Mouse (Mus musculus): ENCODE data around the gene Arid2. TPM values are rescaled to one million over a fixed set of nuclear protein-coding genes. Genes with fewer than 3 reads are reported as not detected.
"Not testable (repeated sequence)": the region's sequence is repeated elsewhere in the genome, so short reads cannot be mapped to it uniquely, and the experiment has no call there.

The Arid2 gene
- polyA plus RNA-seq, 1 experiment = 35.6 TPM

DNA sequence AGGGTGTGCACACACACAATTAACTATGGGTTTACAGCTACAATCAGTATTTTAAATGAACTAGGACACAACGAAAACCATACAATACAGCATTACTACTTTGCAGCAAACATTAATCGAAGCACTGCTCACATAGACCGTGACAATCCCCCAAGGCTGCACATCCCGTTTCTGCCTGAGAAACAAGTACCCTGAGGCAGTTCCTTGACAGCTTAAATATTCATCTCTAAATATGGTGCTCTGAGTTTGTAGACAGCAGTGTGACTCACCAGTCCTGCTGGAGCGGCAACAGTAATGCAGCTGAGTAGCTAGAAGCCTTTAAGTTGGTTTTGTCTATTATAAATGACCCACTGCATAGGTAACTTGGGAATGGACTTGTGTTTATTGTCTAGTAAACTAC is 118.2 kb downstream of the Arid2 start:
- TF ChIP-seq CTCF (IDR thresholded peaks at IDR 0.05; ENCODE audit: insufficient read depth, low read depth, low read length) = no peak
- TF ChIP-seq POLR2A (IDR thresholded peaks at IDR 0.05; ENCODE audit: insufficient read depth, low read depth, low read length) = no peak
- Histone ChIP-seq H3K4me3 (ENCODE audit: insufficient read depth, low read depth, low read length) (no peak overlapping the region), H3K4me1 (ENCODE audit: control insufficient read depth, insufficient read depth, low read length) (0 out of 2 replicates have a peak, but pooled peaks cover 2% of the 10 kb centered on the region), H3K27ac (ENCODE audit: insufficient read depth, low read depth, low read length) (no peak overlapping the region)
- 35% methylated on average over 5 of the region's 5 CpGs for WGBS

GRCm38 (mm10) chr15:96406253-96406652 is 118.9 kb downstream of the Arid2 start:
- WGBS = 86% methylated on average over 4 of the region's 4 CpGs
- no peak overlapping the region for H3K4me3 ChIP-seq (ENCODE audit: insufficient read depth, low read depth, low read length)
- TF ChIP-seq CTCF (IDR thresholded peaks at IDR 0.05; ENCODE audit: insufficient read depth, low read depth, low read length) = no peak
- TF ChIP-seq POLR2A (IDR thresholded peaks at IDR 0.05; ENCODE audit: insufficient read depth, low read depth, low read length) = no peak
- H3K27ac ChIP-seq (ENCODE audit: insufficient read depth, low read depth, low read length) = no peak overlapping the region
- 0 out of 2 replicates have a peak, but pooled peaks cover 2% of the 10 kb centered on the region for H3K4me1 ChIP-seq (ENCODE audit: control insufficient read depth, insufficient read depth, low read length)

DNA sequence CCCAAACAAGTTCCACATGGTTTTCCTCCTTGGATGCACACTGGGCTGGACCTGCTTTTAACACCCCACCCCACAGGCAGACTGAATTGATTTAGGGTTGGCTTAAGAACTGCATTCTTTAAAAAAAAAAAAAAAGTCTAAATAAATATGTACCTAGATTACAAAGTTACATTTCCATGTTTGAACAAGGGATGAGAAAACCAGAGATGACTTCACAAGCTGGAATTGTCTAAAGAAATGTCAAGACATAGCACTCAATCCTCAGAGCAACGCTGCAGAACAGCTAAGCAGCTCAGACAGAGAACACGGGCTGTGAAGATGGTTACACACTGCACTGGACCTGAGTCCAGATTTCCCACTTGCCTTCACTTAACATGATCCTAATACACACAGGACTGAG is 119.8 kb downstream of the Arid2 start:
- no peak for TF ChIP-seq POLR2A (IDR thresholded peaks at IDR 0.05; ENCODE audit: insufficient read depth, low read depth, low read length)
- no peak for TF ChIP-seq CTCF (IDR thresholded peaks at IDR 0.05; ENCODE audit: insufficient read depth, low read depth, low read length)
- 85% methylated on average over 2 of the region's 2 CpGs for WGBS
- H3K4me3 ChIP-seq (ENCODE audit: insufficient read depth, low read depth, low read length) = no peak overlapping the region

DNA sequence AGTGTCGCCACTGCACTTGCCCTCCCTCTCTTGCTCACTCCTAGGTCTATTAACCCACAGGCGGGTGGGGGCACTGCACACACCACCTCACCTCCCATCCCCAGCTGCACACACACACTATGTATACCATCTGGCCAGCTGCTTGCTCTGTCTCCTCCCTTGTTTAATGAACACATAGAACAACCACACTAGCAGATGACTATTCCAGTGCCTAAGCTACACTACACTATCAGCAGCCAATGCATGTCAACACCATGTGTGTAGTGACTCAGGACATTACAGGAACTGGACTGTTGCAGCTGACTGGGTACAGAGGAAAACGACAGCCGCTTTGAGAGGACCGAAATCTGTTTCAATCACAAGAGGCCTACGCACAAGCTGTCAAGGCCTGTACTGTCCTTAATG is 121.4 kb downstream of the Arid2 start:
- no peak for TF ChIP-seq CTCF (IDR thresholded peaks at IDR 0.05; ENCODE audit: insufficient read depth, low read depth, low read length)
- TF ChIP-seq POLR2A (IDR thresholded peaks at IDR 0.05; ENCODE audit: insufficient read depth, low read depth, low read length) = no peak
- WGBS = 85% methylated on average over 6 of the region's 6 CpGs
- 0 out of 2 replicates have a peak, but pooled peaks cover 2% of the 10 kb centered on the region for H3K4me1 ChIP-seq (ENCODE audit: control insufficient read depth, insufficient read depth, low read length)

More for the DNA sequence above, 119.8 kb downstream of the Arid2 start:
- Histone ChIP-seq H3K27ac (ENCODE audit: insufficient read depth, low read depth, low read length) (no peak overlapping the region), H3K4me1 (ENCODE audit: control insufficient read depth, insufficient read depth, low read length) (0 out of 2 replicates have a peak, but pooled peaks cover 2% of the 10 kb centered on the region)

DNA sequence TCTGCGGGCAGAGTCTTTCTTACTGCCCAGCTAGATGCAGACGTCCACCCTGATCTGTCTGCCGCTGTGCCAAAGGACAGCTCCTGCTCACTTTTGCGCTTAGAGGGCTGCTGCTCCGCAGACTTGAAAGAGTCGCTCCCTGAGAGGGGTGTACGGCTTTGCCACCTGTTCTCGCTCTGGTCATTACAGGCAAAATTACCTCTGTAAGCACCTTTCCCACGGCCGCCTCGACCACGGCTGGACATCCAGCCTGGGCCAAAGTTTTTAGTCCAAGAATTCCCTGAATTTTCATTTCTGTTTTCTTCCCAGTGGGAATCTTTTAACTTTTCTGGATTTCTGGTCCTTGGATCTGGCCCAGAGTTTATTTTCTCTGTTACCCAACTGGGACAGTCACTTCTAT is 130.8 kb downstream of the Arid2 start:
- H3K27ac ChIP-seq (ENCODE audit: insufficient read depth, low read depth, low read length) = no peak overlapping the region
- no peak for TF ChIP-seq CTCF (IDR thresholded peaks at IDR 0.05; ENCODE audit: insufficient read depth, low read depth, low read length)
- no peak for TF ChIP-seq POLR2A (IDR thresholded peaks at IDR 0.05; ENCODE audit: insufficient read depth, low read depth, low read length)
- 94% methylated on average over 12 of the region's 12 CpGs for WGBS
- no peak overlapping the region for H3K4me3 ChIP-seq (ENCODE audit: insufficient read depth, low read depth, low read length)
- H3K4me1 ChIP-seq (ENCODE audit: control insufficient read depth, insufficient read depth, low read length) = peaks cover 2% of the 10 kb centered on the region; the same call in 1 of the 2 replicates

More for the DNA sequence above, 121.4 kb downstream of the Arid2 start:
- no peak overlapping the region for H3K27ac ChIP-seq (ENCODE audit: insufficient read depth, low read depth, low read length)
- H3K4me3 ChIP-seq (ENCODE audit: insufficient read depth, low read depth, low read length) = no peak overlapping the region

GRCm38 (mm10) chr15:96419920-96420319 is 132.6 kb downstream of the Arid2 start:
- peaks cover 2% of the 10 kb centered on the region; the same call in 1 of the 2 replicates for H3K4me1 ChIP-seq (ENCODE audit: control insufficient read depth, insufficient read depth, low read length)
- no peak for TF ChIP-seq CTCF (IDR thresholded peaks at IDR 0.05; ENCODE audit: insufficient read depth, low read depth, low read length)
- no peak for TF ChIP-seq POLR2A (IDR thresholded peaks at IDR 0.05; ENCODE audit: insufficient read depth, low read depth, low read length)
- H3K27ac ChIP-seq (ENCODE audit: insufficient read depth, low read depth, low read length) = no peak overlapping the region
- no peak overlapping the region for H3K4me3 ChIP-seq (ENCODE audit: insufficient read depth, low read depth, low read length)
- 96% methylated on average over 8 of the region's 8 CpGs for WGBS

DNA sequence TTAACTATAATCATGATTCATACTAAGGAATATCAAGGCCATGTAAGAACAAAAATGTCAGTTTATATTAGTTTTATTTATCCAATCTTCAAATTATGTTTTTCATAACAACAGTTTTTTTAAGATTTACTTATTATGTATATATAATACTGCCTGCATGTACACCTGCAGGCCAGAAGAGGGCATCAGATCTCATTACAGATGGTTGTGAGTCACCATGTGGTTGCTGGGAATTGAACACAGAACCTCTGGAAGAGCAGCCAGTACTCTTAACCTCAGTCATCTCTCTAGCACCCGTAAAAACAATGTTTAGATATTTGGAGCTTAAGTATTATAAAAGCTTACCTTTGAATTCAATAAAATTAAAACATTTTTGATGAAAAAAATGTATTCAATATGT is 146.9 kb downstream of the Arid2 start:
- TF ChIP-seq CTCF (IDR thresholded peaks at IDR 0.05; ENCODE audit: insufficient read depth, low read depth, low read length) (no peak), POLR2A (IDR thresholded peaks at IDR 0.05; ENCODE audit: insufficient read depth, low read depth, low read length) (no peak)
- Histone ChIP-seq H3K27ac (ENCODE audit: insufficient read depth, low read depth, low read length) (no peak overlapping the region), H3K4me1 (ENCODE audit: control insufficient read depth, insufficient read depth, low read length) (no peaks in the 10 kb centered on the region), H3K4me3 (ENCODE audit: insufficient read depth, low read depth, low read length) (no peak overlapping the region)
- 94% methylated on average over 1 of the region's 1 CpGs for WGBS

DNA sequence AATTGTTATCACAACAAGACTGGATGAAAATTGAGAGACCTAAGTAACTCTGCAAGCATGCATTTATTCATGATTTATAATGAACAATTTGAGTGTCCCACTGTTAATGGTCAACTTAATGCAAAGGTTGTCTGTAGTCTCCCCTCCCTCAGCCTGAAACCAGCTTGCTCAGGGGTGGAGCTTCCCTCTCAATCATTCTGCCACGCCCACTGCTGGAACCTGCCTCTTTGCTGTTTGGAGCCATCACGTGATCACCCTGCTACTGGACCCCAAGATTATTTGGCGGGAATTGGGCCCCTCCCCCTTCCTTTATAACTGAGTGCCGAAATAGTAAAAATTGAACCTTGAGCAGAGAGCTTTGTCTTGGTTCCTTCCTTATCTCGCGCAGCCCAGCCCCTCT is 154.2 kb downstream of the Arid2 start:
- 83% methylated on average over 6 of the region's 6 CpGs for WGBS
- not testable (repeated sequence) for H3K4me3 ChIP-seq (ENCODE audit: insufficient read depth, low read depth, low read length); H3K4me1 ChIP-seq (ENCODE audit: control insufficient read depth, insufficient read depth, low read length); H3K27ac ChIP-seq (ENCODE audit: insufficient read depth, low read depth, low read length)

DNA sequence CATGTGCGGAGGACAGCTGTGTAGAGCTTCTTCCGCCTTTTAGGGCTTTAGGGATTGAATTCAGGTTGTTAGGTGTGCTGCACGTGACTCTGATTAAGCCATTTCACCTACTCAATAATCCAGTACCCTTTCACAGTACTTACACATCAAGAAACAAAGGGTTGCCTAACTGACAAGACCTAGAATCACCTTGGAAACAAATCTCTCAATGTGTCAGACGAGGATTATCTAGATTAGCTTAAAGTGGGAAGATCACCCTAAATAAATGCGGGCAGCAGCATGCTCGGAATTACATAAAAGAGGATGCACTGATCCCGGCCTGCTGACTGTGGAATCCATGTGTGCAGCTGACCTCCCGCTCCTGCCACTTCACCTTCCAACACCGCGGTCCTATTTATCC is 159.5 kb downstream of the Arid2 start:
- WGBS = 84% methylated on average over 10 of the region's 10 CpGs
- no peak overlapping the region for H3K4me3 ChIP-seq (ENCODE audit: insufficient read depth, low read depth, low read length)
- H3K27ac ChIP-seq (ENCODE audit: insufficient read depth, low read depth, low read length) = no peak overlapping the region
- H3K4me1 ChIP-seq (ENCODE audit: control insufficient read depth, insufficient read depth, low read length) = no peaks in the 10 kb centered on the region
- TF ChIP-seq POLR2A (IDR thresholded peaks at IDR 0.05; ENCODE audit: insufficient read depth, low read depth, low read length) = no peak

DNA sequence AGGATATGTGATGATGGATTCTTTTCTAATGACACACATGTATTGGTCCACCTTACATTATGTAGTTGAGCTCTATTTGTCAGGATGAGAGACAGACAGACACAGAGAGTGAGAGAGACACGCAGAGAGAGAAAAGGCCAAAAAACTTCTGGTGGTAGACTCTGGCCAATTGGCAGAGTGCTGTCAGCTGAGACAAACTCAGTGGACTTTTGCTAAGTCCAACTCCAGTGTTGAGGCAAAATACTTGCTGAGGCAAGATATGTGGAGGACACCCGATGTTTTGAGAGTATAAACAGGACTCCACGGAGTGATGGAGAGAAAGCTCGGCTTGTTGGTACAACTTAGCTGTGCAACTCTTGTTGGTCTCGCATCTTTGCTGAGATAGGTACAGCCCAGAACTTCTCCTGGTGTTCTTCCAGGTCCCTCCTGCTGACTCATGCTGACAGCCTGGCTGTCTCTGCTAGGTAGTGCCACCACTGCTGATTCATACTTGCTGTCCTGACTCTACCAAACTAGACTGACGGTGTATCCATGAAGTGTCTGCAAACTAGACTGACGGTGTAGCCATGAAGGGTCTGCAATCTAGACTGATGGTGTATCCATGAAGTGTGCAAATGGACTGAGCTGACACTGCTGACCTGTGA is 161.5 kb downstream of the Arid2 start:
- H3K4me1 ChIP-seq (ENCODE audit: control insufficient read depth, insufficient read depth, low read length) = no peaks in the 10 kb centered on the region
- H3K27ac ChIP-seq (ENCODE audit: insufficient read depth, low read depth, low read length) = no peak overlapping the region
- 91% methylated on average over 7 of the region's 7 CpGs for WGBS
- TF ChIP-seq CTCF (IDR thresholded peaks at IDR 0.05; ENCODE audit: insufficient read depth, low read depth, low read length) (no peak), POLR2A (IDR thresholded peaks at IDR 0.05; ENCODE audit: insufficient read depth, low read depth, low read length) (no peak)
- no peak overlapping the region for H3K4me3 ChIP-seq (ENCODE audit: insufficient read depth, low read depth, low read length)

All from olfactory bulb, adult 2 months (tissue).